Mouse (Mus musculus) forebrain, embryonic 15.5 days (tissue): Measurements from ENCODE around the gene Gm6793. TPM values are rescaled to one million over a fixed set of nuclear protein-coding genes. Genes with fewer than 3 reads are reported as not detected.

Experiments
- ATAC-seq: fragments of 200-750 bp; cut with Nextera tagmentation; replicated peaks from 2 replicates; pipeline ENCODE4 v1.8.0; 2017; ENCODE audit warnings: mild to moderate bottlenecking, moderate TSS enrichment, moderate library complexity
- H3K27ac ChIP-seq: fragments of 300-500 bp; sonication (generic); replicated peaks from 2 replicates; pipeline ENCODE4 v1.5.1; 2015; ENCODE audit warnings: mild to moderate bottlenecking, inconsistent platforms
- H3K27me3 ChIP-seq: fragments of 300-500 bp; sonication (generic); 2 replicates; pipeline ENCODE4 v1.6.1; 2015; ENCODE audit warnings: inconsistent platforms
- H3K36me3 ChIP-seq: fragments of 300-500 bp; sonication (generic); 2 replicates; pipeline ENCODE4 v1.6.1; 2015; ENCODE audit warnings: mild to moderate bottlenecking, inconsistent platforms
- H3K4me1 ChIP-seq: fragments of 300-500 bp; sonication (generic); 2 replicates; pipeline ENCODE4 v1.6.1; 2015; ENCODE audit warnings: inconsistent platforms
- H3K4me2 ChIP-seq: fragments of 300-500 bp; sonication (generic); replicated peaks from 2 replicates; pipeline ENCODE4 v1.6.1; 2015; ENCODE audit warnings: mild to moderate bottlenecking, inconsistent platforms
- H3K4me3 ChIP-seq: fragments of 300-500 bp; sonication (generic); 2 replicates; pipeline ENCODE4 v1.5.1; 2015; ENCODE audit warnings: mild to moderate bottlenecking, inconsistent platforms
- H3K9ac ChIP-seq: fragments of 300-500 bp; sonication (generic); replicated peaks from 2 replicates; pipeline ENCODE4 v1.6.1; 2015; ENCODE audit warnings: mild to moderate bottlenecking, inconsistent platforms
- H3K9me3 ChIP-seq: fragments of 300-500 bp; sonication (generic); 2 replicates; pipeline ENCODE4 v1.6.1; 2016; ENCODE audit warnings: inconsistent platforms
- WGBS: fragments of 180-500 bp; shearing (Covaris S2); methylation state at CpG from one replicate; pipeline ENCODE4 v1.1.7; 2015; ENCODE audit warnings: mixed read lengths; 5-methylcytosine and 5-hydroxymethylcytosine counted together
- polyA plus RNA-seq: library from polyadenylated mRNA; unstranded; fragments of >200 nt; fragmentation: Nextera tagmentation; extraction: Ambion mirVana; gene quantifications from 2 replicates; pipeline ENCODE4 v1.2.1, GENCODE M21; 2015

Gene Gm6793
- polyA plus RNA-seq, 1 experiment from 2014 or later, result 0.20 TPM

- H3K27ac ChIP-seq, result no peak overlapping the region
- WGBS, result 85% methylated on average over 10 of the region's 10 CpGs
- no peak overlapping the region for H3K4me2 ChIP-seq
- no peak for ATAC-seq
- H3K4me1 ChIP-seq, result no peaks in the 10 kb centered on the region
- no peaks in the 10 kb centered on the region for H3K27me3 ChIP-seq
- no peak overlapping the region for H3K9ac ChIP-seq
- H3K9me3 ChIP-seq, result no peaks in the 10 kb centered on the region
- H3K36me3 ChIP-seq, result peaks cover 13% of the 10 kb centered on the region
- H3K4me3 ChIP-seq, result no peak overlapping the region
Observed at GRCm38 (mm10) chr8:111978147-111978546, 36.7 kb downstream of the Gm6793 start.

GRCm38 (mm10) chr8:111976326-111976725 lies 38.5 kb downstream of the Gm6793 start:
- Histone ChIP-seq H3K36me3 (peaks cover 14% of the 10 kb centered on the region), H3K4me2 (no peak overlapping the region), H3K27me3 (no peaks in the 10 kb centered on the region), H3K9me3 (no peaks in the 10 kb centered on the region), H3K9ac (no peak overlapping the region), H3K4me1 (no peaks in the 10 kb centered on the region), H3K27ac (no peak overlapping the region), H3K4me3 (no peak overlapping the region)
- 87% methylated on average over 2 of the region's 2 CpGs for WGBS
- ATAC-seq, result no peak

GRCm38 (mm10) chr8:111975706-111976105 lies 39.1 kb downstream of the Gm6793 start:
- no peak for ATAC-seq
- H3K4me1 ChIP-seq, result no peaks in the 10 kb centered on the region
- peaks cover 14% of the 10 kb centered on the region for H3K36me3 ChIP-seq
- WGBS, result 95% methylated on average over 2 of the region's 2 CpGs
- no peaks in the 10 kb centered on the region for H3K27me3 ChIP-seq
- no peak overlapping the region for H3K27ac ChIP-seq
- no peak overlapping the region for H3K4me3 ChIP-seq
- H3K4me2 ChIP-seq, result no peak overlapping the region
- no peaks in the 10 kb centered on the region for H3K9me3 ChIP-seq
- no peak overlapping the region for H3K9ac ChIP-seq

- WGBS, result 92% methylated on average over 12 of the region's 12 CpGs
- no peak overlapping the region for H3K4me3 ChIP-seq
- H3K4me1 ChIP-seq, result no peaks in the 10 kb centered on the region
- H3K27ac ChIP-seq, result no peak overlapping the region
- H3K9ac ChIP-seq, result no peak overlapping the region
- H3K36me3 ChIP-seq, result peaks cover 14% of the 10 kb centered on the region
- no peak for ATAC-seq
- no peaks in the 10 kb centered on the region for H3K27me3 ChIP-seq
- H3K4me2 ChIP-seq, result no peak overlapping the region
- no peaks in the 10 kb centered on the region for H3K9me3 ChIP-seq
Observed at GRCm38 (mm10) chr8:111974138-111974537, 40.7 kb downstream of the Gm6793 start.

GRCm38 (mm10) chr8:111968991-111969390 lies 45.8 kb downstream of the Gm6793 start:
- peaks cover 7% of the 10 kb centered on the region; the same call in 1 of the 2 replicates for H3K36me3 ChIP-seq
- H3K4me1 ChIP-seq, result no peaks in the 10 kb centered on the region
- H3K4me2 ChIP-seq, result no peak overlapping the region
- WGBS, result 26% methylated on average over 5 of the region's 5 CpGs
- H3K9me3 ChIP-seq, result no peaks in the 10 kb centered on the region
- H3K4me3 ChIP-seq, result no peak overlapping the region
- ATAC-seq, result no peak
- H3K27ac ChIP-seq, result no peak overlapping the region
- H3K9ac ChIP-seq, result no peak overlapping the region
- no peaks in the 10 kb centered on the region for H3K27me3 ChIP-seq

- H3K9me3 ChIP-seq, result no peaks in the 10 kb centered on the region
- H3K4me2 ChIP-seq, result no peak overlapping the region
- H3K27me3 ChIP-seq, result no peaks in the 10 kb centered on the region
- 84% methylated on average over 10 of the region's 10 CpGs for WGBS
- H3K36me3 ChIP-seq, result peaks cover 5% of the 10 kb centered on the region; the same call in 1 of the 2 replicates
- no peak overlapping the region for H3K27ac ChIP-seq
- H3K9ac ChIP-seq, result no peak overlapping the region
- H3K4me1 ChIP-seq, result no peaks in the 10 kb centered on the region
- no peak for ATAC-seq
- H3K4me3 ChIP-seq, result no peak overlapping the region
Observed at GRCm38 (mm10) chr8:111968541-111968940, 46.3 kb downstream of the Gm6793 start.

GRCm38 (mm10) chr8:111967246-111967870 lies 47.5 kb downstream of the Gm6793 start:
- no peak for ATAC-seq
- H3K9me3 ChIP-seq, result no peaks in the 10 kb centered on the region
- no peaks in the 10 kb centered on the region for H3K27me3 ChIP-seq
- no peak overlapping the region for H3K27ac ChIP-seq
- H3K36me3 ChIP-seq, result no peaks in the 10 kb centered on the region; the same call in 1 of the 2 replicates
- H3K9ac ChIP-seq, result no peak overlapping the region
- H3K4me1 ChIP-seq, result no peaks in the 10 kb centered on the region
- H3K4me2 ChIP-seq, result no peak overlapping the region
- WGBS, result 89% methylated on average over 5 of the region's 5 CpGs
- H3K4me3 ChIP-seq, result no peak overlapping the region

GRCm38 (mm10) chr8:111964849-111965561 lies 49.8 kb downstream of the Gm6793 start:
- H3K4me3 ChIP-seq, result no peak overlapping the region
- H3K36me3 ChIP-seq, result no peaks in the 10 kb centered on the region
- no peak overlapping the region for H3K9ac ChIP-seq
- no peak for ATAC-seq
- no peaks in the 10 kb centered on the region for H3K9me3 ChIP-seq
- H3K4me1 ChIP-seq, result no peaks in the 10 kb centered on the region
- no peak overlapping the region for H3K4me2 ChIP-seq
- no peaks in the 10 kb centered on the region for H3K27me3 ChIP-seq
- H3K27ac ChIP-seq, result no peak overlapping the region
- 78% methylated on average over 7 of the region's 7 CpGs for WGBS

GRCm38 (mm10) chr8:111964351-111964750 lies 50.5 kb downstream of the Gm6793 start:
- Histone ChIP-seq H3K4me1 (no peaks in the 10 kb centered on the region), H3K9ac (no peak overlapping the region), H3K4me2 (no peak overlapping the region), H3K36me3 (no peaks in the 10 kb centered on the region), H3K4me3 (no peak overlapping the region), H3K27ac (no peak overlapping the region), H3K27me3 (no peaks in the 10 kb centered on the region), H3K9me3 (no peaks in the 10 kb centered on the region)
- WGBS, result 79% methylated on average over 5 of the region's 5 CpGs
- ATAC-seq, result no peak

GRCm38 (mm10) chr8:111963546-111963945 lies 51.3 kb downstream of the Gm6793 start:
- no peak overlapping the region for H3K4me2 ChIP-seq
- H3K9ac ChIP-seq, result no peak overlapping the region
- H3K4me3 ChIP-seq, result no peak overlapping the region
- no peaks in the 10 kb centered on the region for H3K27me3 ChIP-seq
- no peaks in the 10 kb centered on the region for H3K4me1 ChIP-seq
- WGBS, result 82% methylated on average over 4 of the region's 4 CpGs
- H3K9me3 ChIP-seq, result no peaks in the 10 kb centered on the region
- no peak for ATAC-seq
- H3K27ac ChIP-seq, result no peak overlapping the region
- no peaks in the 10 kb centered on the region for H3K36me3 ChIP-seq
